Mouse (Mus musculus) c-Kit-negative CD71-positive TER-119-positive erythroid progenitor cells, embryonic 14.5 days (primary cell): ENCODE measurements around the gene Ttc33.
"Not testable (repeated sequence)": the region's sequence is repeated elsewhere in the genome, so short reads cannot be mapped to it uniquely, and the experiment has no call there.

Source experiments
- DNase-seq: peaks from one replicate; pipeline ENCODE4 v3.0.0-alpha.2; 2013; ENCODE audit warnings: low read depth, low spot score

Gene Ttc33

GRCm38 (mm10) chr15:5184668-5185330, 526 bp upstream of the Ttc33 start:
- DNase-seq: no peak

DNA sequence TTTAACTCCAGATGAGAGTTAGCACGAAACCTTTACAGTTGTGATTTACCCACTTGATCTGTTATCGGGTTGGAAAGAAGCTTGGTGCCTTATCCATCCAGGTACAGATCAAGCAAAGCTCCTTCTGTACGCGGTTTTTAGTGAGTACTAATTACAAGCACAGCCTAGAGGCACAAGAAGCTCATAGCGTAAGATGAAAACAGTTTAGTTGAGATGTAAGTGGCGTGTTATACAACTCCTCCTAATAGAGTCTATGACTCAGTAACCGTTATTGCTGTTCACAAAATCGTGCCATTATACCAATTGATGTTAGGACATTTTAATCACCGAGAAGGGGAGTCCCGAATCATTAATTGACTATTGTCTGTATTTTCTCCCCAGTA, 959 bp downstream of the Ttc33 start:
- DNase-seq: no peak

GRCm38 (mm10) chr15:5187116-5187515, 1.8 kb downstream of the Ttc33 start:
- no peak for DNase-seq

DNA sequence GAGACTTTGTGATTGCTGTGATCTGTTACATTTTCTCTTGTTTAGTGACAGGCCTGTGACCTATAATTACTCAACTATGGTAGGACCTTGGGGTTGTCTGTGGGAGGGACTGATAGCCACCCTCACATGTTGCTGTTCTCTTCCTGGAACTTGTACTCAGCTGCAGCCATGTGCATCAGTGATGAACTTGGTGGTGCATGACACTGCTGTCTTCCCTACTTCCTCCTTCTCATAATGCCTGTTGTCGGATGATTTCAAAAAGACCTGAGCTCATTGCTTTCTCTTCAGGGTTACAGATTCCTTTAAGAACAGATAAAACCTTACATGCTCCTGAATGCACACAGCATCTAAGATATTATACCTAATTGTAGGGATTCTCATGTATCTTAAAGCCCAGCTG, 2.7 kb downstream of the Ttc33 start:
- no peak for DNase-seq

DNA sequence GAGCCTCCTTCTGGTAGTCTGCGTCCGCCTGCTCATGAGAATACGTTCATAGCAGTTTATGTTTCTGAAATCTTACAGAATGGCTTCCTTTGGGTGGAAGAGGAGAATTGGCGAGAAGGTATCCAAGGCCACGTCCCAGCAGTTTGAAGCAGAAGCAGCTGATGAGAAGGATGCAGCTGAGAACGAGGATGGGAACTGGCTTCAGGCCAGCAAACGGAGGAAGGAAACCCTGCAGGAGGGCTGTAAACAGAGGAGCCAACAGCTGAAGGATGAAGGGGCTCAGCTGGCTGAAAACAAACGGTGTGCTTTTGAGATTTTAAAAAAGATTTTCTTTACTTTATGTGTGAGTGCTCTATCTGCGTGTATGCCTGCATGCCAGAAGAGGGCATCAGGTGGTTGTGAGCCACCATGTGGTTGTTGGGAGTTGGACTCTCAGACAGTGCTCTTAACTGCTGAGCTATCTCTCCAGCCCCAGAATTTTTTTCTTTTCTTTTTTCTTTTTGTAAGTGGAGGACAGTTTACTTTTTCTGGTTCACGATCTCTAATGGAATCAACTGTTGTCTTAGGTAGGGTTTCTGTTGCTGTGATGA, 4.3 kb downstream of the Ttc33 start:
- DNase-seq: no peak

- no peak for DNase-seq
These were observed 8.5 kb downstream of the Ttc33 start for GRCm38 (mm10) chr15:5193833-5194232.

- DNase-seq: no peak
These were observed 9.1 kb downstream of the Ttc33 start for GRCm38 (mm10) chr15:5194446-5194845.

GRCm38 (mm10) chr15:5194931-5195330, 9.6 kb downstream of the Ttc33 start:
- no peak for DNase-seq

DNA sequence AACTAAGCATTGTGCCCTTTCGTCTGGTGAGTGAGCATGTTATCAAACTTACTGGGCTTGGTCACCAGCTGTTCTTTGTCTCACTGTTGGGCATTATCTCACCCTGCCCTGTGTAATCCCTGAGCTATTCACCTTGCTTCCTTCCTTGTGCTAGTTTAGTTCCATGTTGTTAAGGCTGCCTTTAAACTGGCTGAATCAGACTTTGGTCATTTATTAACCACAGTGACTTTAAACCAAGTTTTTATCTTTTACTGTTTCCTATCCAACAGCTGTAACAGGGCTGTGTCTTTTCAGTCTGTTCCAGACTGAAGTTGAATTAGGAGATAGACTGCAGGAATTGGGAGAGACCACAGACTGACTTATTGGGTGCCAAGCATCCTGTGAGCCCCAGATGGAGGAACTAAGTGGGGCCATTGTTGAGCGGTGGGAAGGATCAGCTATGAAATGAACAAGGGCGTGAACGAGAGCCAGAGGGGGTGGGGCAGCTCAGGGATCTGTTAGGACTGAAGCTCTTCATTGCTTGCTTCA, 10.7 kb downstream of the Ttc33 start:
- DNase-seq: no peak

GRCm38 (mm10) chr15:5196691-5197090, 11.4 kb downstream of the Ttc33 start:
- DNase-seq: no peak

DNA sequence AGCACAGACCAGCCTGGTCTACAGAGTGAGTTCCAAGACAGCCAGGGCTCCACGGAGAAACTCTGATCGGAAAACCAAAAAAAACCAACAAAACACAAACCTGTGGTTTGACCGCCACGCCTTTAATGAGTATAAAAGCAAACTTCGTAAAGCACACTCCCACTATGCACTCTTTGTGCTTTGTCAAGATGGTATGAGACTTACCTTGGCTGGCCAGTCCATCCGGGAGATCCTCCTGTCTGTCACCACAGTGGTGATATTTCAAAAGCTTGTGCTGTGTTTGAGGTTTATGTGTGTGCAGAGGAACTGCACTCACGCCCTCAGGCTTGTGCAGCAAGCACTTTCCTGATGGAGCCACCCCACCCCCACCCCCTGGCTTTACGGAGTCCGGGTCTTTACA, 19.9 kb downstream of the Ttc33 start:
- no peak for DNase-seq

DNA sequence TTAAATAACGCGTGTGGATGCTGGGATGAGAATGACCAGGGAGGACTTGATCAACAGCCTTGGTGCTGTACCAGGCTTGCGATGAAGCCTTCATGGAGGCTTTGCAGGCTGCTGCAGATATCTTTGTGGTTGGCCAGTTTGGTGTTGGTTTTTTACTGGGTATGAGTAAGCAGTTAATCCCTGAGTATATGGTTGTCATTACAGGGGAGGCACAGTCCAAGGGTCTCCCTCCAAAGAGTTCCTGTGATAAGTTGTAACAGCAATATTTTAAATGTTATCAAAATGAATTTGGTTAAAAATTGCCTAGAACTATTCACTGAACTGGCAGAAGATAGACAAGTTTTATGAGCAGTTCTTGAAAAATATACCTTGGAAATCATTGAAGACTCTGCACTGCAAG, 23.8 kb downstream of the Ttc33 start:
- DNase-seq: no peak

GRCm38 (mm10) chr15:5220491-5220890, 35.2 kb downstream of the Ttc33 start:
- no peak for DNase-seq

- not testable (repeated sequence) for DNase-seq
These were observed 45.4 kb downstream of the Ttc33 start for GRCm38 (mm10) chr15:5230746-5231145.

DNA sequence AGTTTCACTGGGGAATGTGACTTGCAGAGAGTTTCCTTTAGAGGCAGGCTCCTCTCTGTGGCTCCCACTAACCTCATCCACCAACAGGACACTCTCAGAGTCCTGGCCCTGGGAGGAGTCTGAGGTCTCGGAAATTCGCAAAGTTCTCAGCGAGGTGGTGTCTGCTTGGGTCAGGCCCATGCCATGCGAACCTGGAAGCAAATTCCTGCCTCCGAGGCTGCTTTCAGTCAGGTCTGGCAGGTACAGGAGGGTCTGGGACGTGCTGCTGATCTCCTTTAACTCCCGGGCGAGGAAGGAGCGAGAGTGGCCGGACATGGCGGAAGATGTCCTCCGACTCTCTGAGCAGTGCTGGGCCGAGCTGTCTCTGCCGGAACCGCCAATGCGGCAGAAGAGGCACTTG, 49.3 kb downstream of the Ttc33 start:
- no peak for DNase-seq

DNA sequence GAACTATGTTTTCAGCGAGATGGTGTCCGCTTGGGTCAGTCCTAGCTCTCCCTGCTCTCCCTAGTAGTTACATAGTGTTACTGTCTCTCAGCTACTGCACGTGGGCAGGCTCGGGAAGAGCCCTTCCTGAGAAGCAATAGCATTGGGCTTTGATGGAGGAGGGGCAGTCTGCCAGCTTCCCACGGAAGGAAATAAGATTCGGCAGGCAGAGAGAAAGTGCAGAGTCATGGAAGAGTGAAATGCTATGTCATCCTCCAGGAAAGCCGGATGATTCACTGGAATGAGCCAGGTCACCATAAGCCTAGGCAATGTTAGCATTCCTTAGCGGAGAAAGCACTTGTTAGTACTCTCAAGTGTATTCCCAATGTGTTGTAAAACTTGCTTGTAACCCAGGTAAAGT, 50.2 kb downstream of the Ttc33 start:
- peak; percentile 66 for DNase-seq

DNA sequence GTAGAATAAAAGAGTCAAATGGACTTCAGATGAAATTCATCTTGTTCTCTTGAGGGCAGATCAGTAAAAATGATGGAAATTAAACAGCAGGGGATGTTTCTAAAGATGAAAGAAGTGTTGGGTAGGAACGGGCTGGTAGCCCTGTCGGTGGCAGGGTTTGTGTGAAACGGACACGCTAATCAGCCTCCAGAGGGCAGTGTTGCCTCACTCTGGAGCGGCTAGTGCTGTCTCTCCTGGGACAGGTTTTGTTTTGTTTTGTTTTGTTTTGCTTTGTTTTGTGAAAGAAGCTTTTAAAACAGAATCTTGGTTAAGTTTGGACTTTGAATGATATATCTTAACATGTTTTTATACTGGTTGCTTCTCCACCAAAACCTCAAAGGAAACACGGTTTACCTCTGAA, 51.2 kb downstream of the Ttc33 start:
- peak; percentile 73 for DNase-seq

DNA sequence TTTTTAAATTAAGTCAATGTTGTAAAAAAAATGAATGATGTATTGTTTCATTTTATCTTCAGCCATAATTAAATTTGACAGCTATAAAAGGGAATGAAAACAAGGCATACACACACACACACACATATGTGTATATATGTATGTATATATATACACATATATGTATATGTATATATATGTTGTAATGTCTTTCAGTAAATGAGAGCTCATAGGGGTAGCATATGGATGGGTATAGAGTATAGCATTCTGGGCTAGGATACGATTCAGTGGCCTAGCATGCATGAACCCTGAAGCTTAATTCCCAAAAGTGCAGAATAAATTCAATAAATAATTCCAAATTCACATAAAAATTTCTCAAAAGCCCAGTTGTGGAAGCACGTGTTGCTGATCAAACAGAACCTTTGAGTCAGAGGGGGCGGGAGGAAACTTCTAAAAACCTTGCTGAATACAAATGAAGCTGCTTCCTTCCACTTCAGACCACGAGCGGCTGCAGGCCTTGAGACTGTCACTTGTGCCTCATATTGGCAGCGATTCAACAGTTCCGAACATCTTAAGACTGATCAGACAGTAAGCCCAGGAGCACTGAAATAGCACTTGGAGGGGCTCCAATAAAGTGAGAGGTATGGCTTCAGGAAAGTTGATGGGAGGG, 51.8 kb downstream of the Ttc33 start:
- no peak for DNase-seq

GRCm38 (mm10) chr15:5238073-5238472, 52.7 kb downstream of the Ttc33 start:
- no peak for DNase-seq

DNA sequence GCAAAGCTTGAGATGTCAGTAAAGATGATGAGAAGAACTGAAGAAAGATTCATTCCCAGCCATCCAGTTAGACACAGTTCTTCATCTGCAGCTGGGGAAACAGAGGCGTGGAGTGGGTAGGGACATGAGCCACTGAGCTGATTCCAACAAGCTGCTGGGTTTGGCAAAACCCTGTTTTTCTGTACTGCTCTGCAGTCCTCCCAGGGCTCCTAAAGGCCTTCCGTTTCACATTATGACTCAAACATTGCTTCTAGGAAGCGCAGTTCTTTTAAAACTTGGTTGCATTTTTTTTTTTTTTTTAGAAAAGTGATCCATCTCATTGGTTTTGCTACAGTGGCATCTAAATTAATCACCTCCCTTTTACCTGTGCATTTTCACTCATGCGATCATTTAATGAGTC, 53.2 kb downstream of the Ttc33 start:
- no peak for DNase-seq

- no peak for DNase-seq
These were observed 54.0 kb downstream of the Ttc33 start for GRCm38 (mm10) chr15:5239361-5239760.

- DNase-seq: no peak
These were observed 54.6 kb downstream of the Ttc33 start for GRCm38 (mm10) chr15:5239901-5240300.

DNA sequence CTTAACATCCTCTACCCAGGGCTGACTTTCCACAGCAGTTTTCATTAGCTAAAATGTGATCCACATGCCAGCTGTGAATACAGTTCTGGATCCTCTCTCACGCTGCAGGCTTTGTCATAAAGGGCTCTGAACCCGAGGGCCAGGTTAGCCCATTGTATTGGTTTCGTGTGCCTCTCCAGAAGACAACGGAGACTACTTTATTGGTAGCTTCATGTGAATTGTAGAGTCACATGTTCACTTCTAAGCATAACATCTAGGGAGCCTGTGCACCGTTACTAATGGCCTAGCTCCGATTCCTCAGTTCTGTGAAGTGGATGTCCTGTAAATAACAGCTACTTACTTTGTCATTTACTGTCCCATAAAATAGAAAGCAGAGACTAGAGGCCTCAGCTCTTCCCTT, 55.0 kb downstream of the Ttc33 start:
- no peak for DNase-seq
